ENCODE assay signal across 14 mouse cellular contexts in genomic region chr15:101295106-101295505, GRCm38 (mm10). TPM values are rescaled to one million over a fixed set of nuclear protein-coding genes. Genes with fewer than 3 reads are reported as not detected.
DNase-seq lines count a peak whose midpoint lies in the region; ATAC-seq and TF ChIP-seq lines count a peak whose summit lies in the region.
"Had no signal": no experiment of that assay in that cellular context is flagged by ENCODE, and none has a peak within 500 bp of the region (broad histone marks: within the 10 kb centered on the region; RNA-seq: fewer than 3 reads in every experiment).

No protein-coding gene starts in this region.

- no peak overlapping the region for H3K9ac ChIP-seq in kidney, embryonic 15.5 days

- no peaks in the 10 kb centered on the region for H3K27me3 ChIP-seq in kidney, embryonic 15.5 days
- no peaks in the 10 kb centered on the region for H3K27me3 ChIP-seq in kidney, adult 2 months (replicated peaks; ENCODE audit: control insufficient read depth, insufficient read depth, low read length)
- H3K27me3 ChIP-seq in heart, embryonic 10.5 days (ENCODE audit: insufficient read depth, poor library complexity, severe bottlenecking) = no peaks in the 10 kb centered on the region

- no peak for ATAC-seq in kidney, embryonic 15.5 days (replicated peaks; ENCODE audit: low FRiP score)

- H3K27ac ChIP-seq in kidney, embryonic 15.5 days = peak overlapping the region; percentile 91
- H3K27ac ChIP-seq in kidney, adult 2 months (ENCODE audit: insufficient read depth, low read depth, low read length) = no peak overlapping the region
- H3K27ac ChIP-seq in heart, embryonic 10.5 days = 0 out of 2 replicates have a peak overlapping the region, but pooled peaks have one; percentile 44
- H3K27ac ChIP-seq: left cerebral cortex, adult 2 months had no signal

- TF ChIP-seq POLR2A in kidney, adult 2 months (IDR thresholded peaks at IDR 0.05; ENCODE audit: low read depth, low read length) = no peak

- H3K9me3 ChIP-seq in kidney, embryonic 15.5 days (replicated peaks) = no peaks in the 10 kb centered on the region
- H3K9me3 ChIP-seq in heart, embryonic 10.5 days = no peaks in the 10 kb centered on the region

- WGBS in kidney, embryonic 15.5 days = 52% methylated on average over 7 of the region's 7 CpGs
- WGBS in kidney, adult 2 months = 62% methylated on average over 7 of the region's 7 CpGs
- 74% methylated on average over 7 of the region's 7 CpGs for WGBS in heart, embryonic 10.5 days

- no peak for TF ChIP-seq CTCF in kidney, adult 2 months (conservative IDR thresholded peaks at IDR 0.05; ENCODE audit: insufficient read depth, insufficient read length, low read depth, low read length)

- peaks cover 55% of the 10 kb centered on the region for H3K4me1 ChIP-seq in kidney, embryonic 15.5 days
- H3K4me1 ChIP-seq in kidney, adult 2 months (ENCODE audit: control insufficient read depth, insufficient read depth, low read length) = no peaks in the 10 kb centered on the region
- H3K4me1 ChIP-seq in heart, embryonic 10.5 days = peaks cover 48% of the 10 kb centered on the region

- peak overlapping the region; percentile 35; the same call in 1 of the 2 replicates for H3K4me3 ChIP-seq in kidney, embryonic 15.5 days (replicated peaks)
- H3K4me3 ChIP-seq in kidney, adult 2 months (ENCODE audit: insufficient read depth, low read depth, low read length) = no peak overlapping the region
- H3K4me3 ChIP-seq in heart, embryonic 10.5 days = no peak overlapping the region
- H3K4me3 ChIP-seq: left cerebral cortex, adult 2 months had no signal

- peaks cover 31% of the 10 kb centered on the region for H3K36me3 ChIP-seq in kidney, embryonic 15.5 days
- no peaks in the 10 kb centered on the region for H3K36me3 ChIP-seq in kidney, adult 2 months (ENCODE audit: control insufficient read depth, insufficient read depth, low read length)
- H3K36me3 ChIP-seq in heart, embryonic 10.5 days = peaks cover 21% of the 10 kb centered on the region

- DNase-seq in kidney, adult 2 months = no peak
- no peak for DNase-seq in heart, embryonic 10.5 days (ENCODE audit: low spot score)
- peak; percentile 64 for DNase-seq in heart, postnatal 4 days
- DNase-seq in lung, postnatal 14 days = peak; percentile 51
- DNase-seq in thymus, postnatal 10 days (ENCODE audit: low spot score in 2 of 2) = no peak
- DNase-seq in cerebellum, adult 9-11 months = no peak
- DNase-seq in layer of hippocampus, adult 8-10 months (ENCODE audit: low spot score in 2 of 2) = no peak
- DNase-seq: cerebellum, adult 11 months; embryo, embryonic 11 days; right cerebral cortex, postnatal 14 days had no signal

- peak overlapping the region; percentile 57 for H3K4me2 ChIP-seq in kidney, embryonic 15.5 days

RNA-seq across cellular contexts. Expression of gene 6030408B16Rik, which starts 2.1 kb away (rescaled TPM):
- polyA plus RNA-seq in kidney, embryonic 15.5 days (2015; fragmentation: Nextera tagmentation; extraction: Ambion mirVana) = 18.1 and 19.9 TPM in 2 replicates
- polyA plus RNA-seq in kidney, adult 2 months (2012; rRNA removed) = 0.13 and 0.37 TPM in 2 replicates
- 0.49 and 1.8 TPM in 2 replicates for polyA plus RNA-seq in heart, embryonic 10.5 days (2016; fragmentation: Nextera tagmentation; extraction: Ambion mirVana)
- 1 to 10 TPM; 4.3 to 4.6 TPM for total RNA-seq in heart, postnatal 4 days (2021)
- under 1 TPM in 3 of 4 experiments, not detected in 1; 0.26 to 0.55 (median 0.54) TPM for total RNA-seq in layer of hippocampus, adult 8-10 months (2022)
- total RNA-seq: liver, adult 2 months; megakaryocyte progenitor cell, adult 5-6 weeks had no signal
- polyA plus RNA-seq: liver, adult 2 months had no signal

RNA-seq across cellular contexts. Expression of gene Atg101, which starts 11.0 kb away (rescaled TPM):
- 75.0 and 80.1 TPM in 2 replicates for polyA plus RNA-seq in kidney, embryonic 15.5 days (2015; fragmentation: Nextera tagmentation; extraction: Ambion mirVana)
- polyA plus RNA-seq in kidney, adult 2 months (2012; rRNA removed) = 46.1 and 48.7 TPM in 2 replicates
- 59.5 and 77.0 TPM in 2 replicates for polyA plus RNA-seq in heart, embryonic 10.5 days (2016; fragmentation: Nextera tagmentation; extraction: Ambion mirVana)
- total RNA-seq in heart, postnatal 4 days (2021) = 10 to 100 TPM; 21.7 to 23.3 TPM
- 10 to 100 TPM; 43.4 to 48.1 (median 46.1) TPM for total RNA-seq in layer of hippocampus, adult 8-10 months (2022)

RNA-seq across cellular contexts. Expression of gene Nr4a1, which starts 41.0 kb away (rescaled TPM):
- 9.8 and 10.0 TPM in 2 replicates for polyA plus RNA-seq in kidney, embryonic 15.5 days (2015; fragmentation: Nextera tagmentation; extraction: Ambion mirVana)
- polyA plus RNA-seq in kidney, adult 2 months (2012; rRNA removed) = 4.9 and 5.7 TPM in 2 replicates
- 8.0 and 13.0 TPM in 2 replicates for polyA plus RNA-seq in heart, embryonic 10.5 days (2016; fragmentation: Nextera tagmentation; extraction: Ambion mirVana)
- 10 to 100 TPM; 48.1 to 49.6 TPM for total RNA-seq in heart, postnatal 4 days (2021)
- 10 to 100 TPM; 50.3 to 89.6 (median 71.5) TPM for total RNA-seq in layer of hippocampus, adult 8-10 months (2022)

Comparison
In these comparisons a context has a peak if more than half of its experiments do, and no peak if none do; other contexts are left out.
1. DNase-seq: peak in heart, postnatal 4 days (single experiment) and lung, postnatal 14 days (single experiment); none in kidney, adult 2 months (single experiment), heart, embryonic 10.5 days (single experiment), thymus, postnatal 10 days (0 of 2), cerebellum, adult 9-11 months (single experiment) and layer of hippocampus, adult 8-10 months (0 of 2).